In the genomic region with DNA sequence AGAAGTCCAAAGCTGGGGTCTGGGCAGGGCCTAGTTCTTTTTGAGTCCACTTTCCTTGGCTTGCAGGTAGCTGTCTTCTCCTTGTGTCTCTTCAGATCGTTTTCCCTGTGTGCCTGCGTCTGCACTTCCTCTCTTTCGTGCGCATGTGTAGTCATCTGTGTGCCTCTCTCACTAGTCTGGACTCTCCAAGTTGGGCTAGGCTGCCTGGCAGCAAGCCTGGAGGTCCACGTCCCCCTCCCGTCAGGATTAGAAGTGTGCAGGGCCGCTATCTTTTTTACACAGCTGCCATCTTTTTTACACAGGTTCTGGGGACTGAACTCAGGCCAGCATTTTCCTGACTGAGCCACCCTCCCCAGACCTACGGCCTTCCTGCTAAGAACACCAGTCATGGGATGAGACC, we compare ENCODE assay signal across 11 mouse cellular contexts. TPM values are rescaled to one million over a fixed set of nuclear protein-coding genes. Genes with fewer than 3 reads are reported as not detected.
DNase-seq lines count a peak whose midpoint lies in the region; ATAC-seq and TF ChIP-seq lines count a peak whose summit lies in the region.
"Had no signal": no experiment of that assay in that cellular context is flagged by ENCODE, and none has a peak within 500 bp of the region (broad histone marks: within the 10 kb centered on the region; RNA-seq: fewer than 3 reads in every experiment).

No protein-coding gene starts in this region.

- H3K27ac ChIP-seq in lung, embryonic 16.5 days (ENCODE audit: low read length) = no peak overlapping the region
- H3K27ac ChIP-seq in forebrain, embryonic 16.5 days (ENCODE audit: low read length) = peak overlapping the region; percentile 93
- no peak overlapping the region for H3K27ac ChIP-seq in hindbrain, postnatal 0 days
- peak overlapping the region; percentile 83 for H3K27ac ChIP-seq in midbrain, embryonic 15.5 days
- H3K27ac ChIP-seq: macrophage had no signal

- no peak overlapping the region for H3K4me2 ChIP-seq in lung, embryonic 16.5 days (ENCODE audit: low read depth, low read length)
- H3K4me2 ChIP-seq in forebrain, embryonic 16.5 days (ENCODE audit: low read length) = no peak overlapping the region
- no peak overlapping the region for H3K4me2 ChIP-seq in hindbrain, postnatal 0 days (ENCODE audit: low read depth, low read length)
- no peak overlapping the region for H3K4me2 ChIP-seq in midbrain, embryonic 15.5 days

- 27% methylated on average over 8 of the region's 8 CpGs for WGBS in lung, embryonic 16.5 days
- WGBS in forebrain, embryonic 16.5 days = 21% methylated on average over 8 of the region's 8 CpGs
- 40% methylated on average over 8 of the region's 8 CpGs for WGBS in hindbrain, postnatal 0 days
- WGBS in midbrain, embryonic 15.5 days = 40% methylated on average over 8 of the region's 8 CpGs

- no peaks in the 10 kb centered on the region for H3K27me3 ChIP-seq in lung, embryonic 16.5 days (ENCODE audit: control insufficient read depth, insufficient read depth, low read depth, low read length)
- no peaks in the 10 kb centered on the region for H3K27me3 ChIP-seq in forebrain, embryonic 16.5 days (replicated peaks; ENCODE audit: control insufficient read depth, insufficient read depth, low read length)
- H3K27me3 ChIP-seq in hindbrain, postnatal 0 days (ENCODE audit: insufficient read depth, low read length) = no peaks in the 10 kb centered on the region
- no peaks in the 10 kb centered on the region for H3K27me3 ChIP-seq in midbrain, embryonic 15.5 days (replicated peaks)

- peak; percentile 48; the same call in 1 of the 2 replicates for ATAC-seq in lung, embryonic 16.5 days (ENCODE audit: low read depth)
- ATAC-seq in forebrain, embryonic 16.5 days = no peak
- no peak for ATAC-seq in hindbrain, postnatal 0 days
- no peak for ATAC-seq in midbrain, embryonic 15.5 days (replicated peaks)

- H3K4me1 ChIP-seq in lung, embryonic 16.5 days (replicated peaks; ENCODE audit: control insufficient read depth, insufficient read depth, low read length) = peaks cover 2% of the 10 kb centered on the region; the same call in 1 of the 2 replicates
- peaks cover 43% of the 10 kb centered on the region for H3K4me1 ChIP-seq in forebrain, embryonic 16.5 days (replicated peaks; ENCODE audit: control insufficient read depth, insufficient read depth, low read length)
- peaks cover 4% of the 10 kb centered on the region; the same call in 1 of the 2 replicates for H3K4me1 ChIP-seq in hindbrain, postnatal 0 days (ENCODE audit: insufficient read depth, low read length)
- H3K4me1 ChIP-seq in midbrain, embryonic 15.5 days = peaks cover 31% of the 10 kb centered on the region

- H3K4me3 ChIP-seq in lung, embryonic 16.5 days (ENCODE audit: low read length) = no peak overlapping the region
- no peak overlapping the region for H3K4me3 ChIP-seq in forebrain, embryonic 16.5 days (replicated peaks; ENCODE audit: low read length)
- no peak overlapping the region for H3K4me3 ChIP-seq in hindbrain, postnatal 0 days (ENCODE audit: low read length)
- H3K4me3 ChIP-seq in midbrain, embryonic 15.5 days = no peak overlapping the region

- no peaks in the 10 kb centered on the region for H3K9me3 ChIP-seq in lung, embryonic 16.5 days (ENCODE audit: control insufficient read depth, low read length)
- no peaks in the 10 kb centered on the region for H3K9me3 ChIP-seq in forebrain, embryonic 16.5 days (ENCODE audit: control insufficient read depth, low read length)
- H3K9me3 ChIP-seq in hindbrain, postnatal 0 days (ENCODE audit: low read length) = no peaks in the 10 kb centered on the region
- H3K9me3 ChIP-seq in midbrain, embryonic 15.5 days = no peaks in the 10 kb centered on the region

- TF ChIP-seq CTCF in hindbrain, postnatal 0 days (IDR thresholded peaks at IDR 0.05; ENCODE audit: low read depth) = no peak

- H3K9ac ChIP-seq in lung, embryonic 16.5 days (ENCODE audit: low read length) = no peak overlapping the region
- H3K9ac ChIP-seq in forebrain, embryonic 16.5 days (replicated peaks; ENCODE audit: low read depth, low read length) = no peak overlapping the region
- H3K9ac ChIP-seq in hindbrain, postnatal 0 days (replicated peaks; ENCODE audit: low read length) = no peak overlapping the region
- no peak overlapping the region for H3K9ac ChIP-seq in midbrain, embryonic 15.5 days

- no peak for DNase-seq in lung, postnatal 10 days
- DNase-seq in hindbrain, postnatal 0 days (ENCODE audit: low spot score) = peak; percentile 44
- no peak for DNase-seq in gastrocnemius, postnatal 25 days
- no peak for DNase-seq in layer of hippocampus, postnatal 36 days
- DNase-seq in gastrocnemius, postnatal 10 days = no peak
- DNase-seq: spleen, adult 18-20 months; thymus, postnatal 25 days had no signal

- H3K36me3 ChIP-seq in lung, embryonic 16.5 days (ENCODE audit: control insufficient read depth, insufficient read depth, low read length) = no peaks in the 10 kb centered on the region
- H3K36me3 ChIP-seq in forebrain, embryonic 16.5 days (ENCODE audit: control insufficient read depth, insufficient read depth) = no peaks in the 10 kb centered on the region
- no peaks in the 10 kb centered on the region for H3K36me3 ChIP-seq in hindbrain, postnatal 0 days (ENCODE audit: insufficient read depth, low read length)
- no peaks in the 10 kb centered on the region for H3K36me3 ChIP-seq in midbrain, embryonic 15.5 days (replicated peaks)

RNA-seq across cellular contexts. Expression of a gene that starts 55.8 kb away (rescaled TPM):
- 74.5 and 76.5 TPM in 2 replicates for polyA plus RNA-seq in lung, embryonic 16.5 days (2015; fragmentation: Nextera tagmentation; extraction: Ambion mirVana)
- polyA plus RNA-seq in forebrain, embryonic 16.5 days (2015; fragmentation: Nextera tagmentation; extraction: Ambion mirVana) = 76.9 and 83.7 TPM in 2 replicates
- total RNA-seq in hindbrain, postnatal 0 days (2014; rRNA removed) = 69.1 and 74.1 TPM in 2 replicates
- polyA plus RNA-seq in hindbrain, postnatal 0 days (2015; fragmentation: Nextera tagmentation; extraction: Ambion mirVana) = 47.0 and 47.3 TPM in 2 replicates
- polyA plus RNA-seq in midbrain, embryonic 15.5 days (2015; fragmentation: Nextera tagmentation; extraction: Ambion mirVana) = 62.8 and 63.9 TPM in 2 replicates
- 10 to 100 TPM; 40.7 to 45.1 TPM for total RNA-seq in gastrocnemius, postnatal 25 days (2021)
- total RNA-seq in layer of hippocampus, postnatal 36 days (2021) = 100 to 1,000 TPM; 227 to 241 TPM
- 10 to 100 TPM; 91.6 to 93.4 TPM for total RNA-seq in gastrocnemius, postnatal 10 days (2021)

Comparison
In these comparisons a context has a peak if more than half of its experiments do, and no peak if none do; other contexts are left out.
1. H3K27ac ChIP-seq: peak in forebrain, embryonic 16.5 days (single experiment) and midbrain, embryonic 15.5 days (single experiment); none in lung, embryonic 16.5 days (single experiment) and hindbrain, postnatal 0 days (single experiment).